Mouse (Mus musculus) testis, adult 2 months (tissue): Measurements from ENCODE around the gene Hsph1.

Experiments
- CTCF ChIP-seq: fragments of 200-500 bp; IDR thresholded peaks from 2 replicates; pipeline ENCODE4 v1.5.1; 2012; ENCODE audit warnings: low read depth, mild to moderate bottlenecking, inconsistent platforms, low read length, moderate library complexity; ENCODE audit not compliant: control insufficient read depth, insufficient read depth, insufficient replicate concordance
- POLR2A ChIP-seq: fragments of 200-500 bp; IDR thresholded peaks from 2 replicates; pipeline ENCODE4 v1.6.1; 2012; ENCODE audit warnings: low read depth, mild to moderate bottlenecking, inconsistent platforms, low read length, moderate library complexity; ENCODE audit not compliant: control insufficient read depth

DNA sequence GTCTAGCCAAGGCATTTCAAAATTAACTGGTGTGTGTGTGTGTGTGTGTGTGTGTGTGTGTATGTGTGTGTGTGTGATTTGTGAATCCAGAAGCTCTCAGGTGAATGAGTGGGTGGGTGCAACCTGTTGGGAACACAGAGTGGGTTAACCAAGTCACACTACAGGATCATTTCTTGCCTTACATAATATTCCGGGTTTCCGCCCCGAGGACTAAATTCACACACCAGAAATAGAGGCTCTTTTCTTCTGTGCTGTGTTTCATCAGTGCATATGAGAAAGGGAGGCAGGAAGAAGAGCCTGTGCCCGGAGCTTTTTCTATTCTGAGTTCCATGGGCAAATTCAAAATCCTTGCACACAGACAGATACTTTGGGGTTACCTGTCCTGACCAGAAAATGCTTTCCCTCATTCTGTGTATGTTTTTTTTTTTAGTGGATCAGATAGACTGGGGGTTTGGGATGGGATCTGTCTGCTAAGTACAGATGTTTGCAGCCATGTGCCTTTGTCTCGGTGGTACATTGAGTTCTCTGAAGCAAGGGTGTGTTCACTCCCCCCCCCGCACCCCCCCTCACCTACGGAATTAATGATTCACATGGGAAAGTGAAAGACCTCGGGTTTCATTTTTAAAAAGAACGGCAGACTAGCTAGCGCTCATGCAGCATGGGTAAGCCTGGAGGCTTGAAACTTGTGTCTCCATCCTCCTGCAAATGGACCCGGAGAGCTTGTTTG, 6.8 kb upstream of the Hsph1 start:
- TF ChIP-seq POLR2A (no peak), CTCF (no peak)
